Mouse (Mus musculus) duodenum, adult 2 months (tissue): ENCODE results near the gene Msn. TPM values are rescaled to one million over a fixed set of nuclear protein-coding genes. Genes with fewer than 3 reads are reported as not detected.

Experiments
- polyA plus RNA-seq: library from polyadenylated mRNA; depleted of rRNA; stranded (reverse); fragments of >200 nt; gene quantifications from 2 replicates; pipeline ENCODE4 v1.2.3, GENCODE M21; 2012; ENCODE audit warnings: low replicate concordance; rRNA removed

Gene Msn
- 6.9 and 12.9 TPM in 2 replicates for polyA plus RNA-seq

GRCm38 (mm10) chrX:96095509-96096499, at the start of gene Msn:
Gene Msn (plus strand): TSS chrX:96096042.

Other genes with a start within 250 kb of the Msn start
- gene Las1l, start 139.1 kb upstream of the Msn start, polyA plus RNA-seq: 4.1 and 6.3 TPM in 2 replicates
- 0.06 TPM in 1 of 2 replicates, not detected in the other for gene Vsig4, start 197.4 kb downstream of the Msn start, polyA plus RNA-seq